Mouse (Mus musculus) limb, embryonic 10.5 days (tissue): Measurements from ENCODE around the gene Lrfn4. TPM values are rescaled to one million over a fixed set of nuclear protein-coding genes. Genes with fewer than 3 reads are reported as not detected.
A peak's percentile ranks its signal among the peaks of the same experiment; 100 is the strongest.

Experiments used
- DNase-seq: peaks from one replicate; pipeline ENCODE4 v3.0.0-alpha.2; 2017; ENCODE audit warnings: low spot score
- H3K27ac ChIP-seq: fragments of 300-500 bp; sonication (generic); 2 replicates; pipeline ENCODE4 v1.5.1; 2016; ENCODE audit warnings: mild to moderate bottlenecking
- H3K27me3 ChIP-seq: fragments of 300-500 bp; sonication (generic); 2 replicates; pipeline ENCODE4 v1.6.1; 2016; ENCODE audit warnings: low read depth, mild to moderate bottlenecking; ENCODE audit not compliant: poor library complexity, severe bottlenecking
- H3K36me3 ChIP-seq: fragments of 300-500 bp; sonication (generic); 2 replicates; pipeline ENCODE4 v1.6.1; 2016; ENCODE audit warnings: mild to moderate bottlenecking, moderate library complexity
- H3K4me1 ChIP-seq: fragments of 300-500 bp; sonication (generic); 2 replicates; pipeline ENCODE4 v1.6.1; 2016
- H3K4me3 ChIP-seq: fragments of 300-500 bp; sonication (generic); 2 replicates; pipeline ENCODE4 v1.5.1; 2016; ENCODE audit warnings: mild to moderate bottlenecking, moderate library complexity
- H3K9me3 ChIP-seq: fragments of 300-500 bp; sonication (generic); replicated peaks from 2 replicates; pipeline ENCODE4 v1.6.1; 2016; ENCODE audit warnings: mild to moderate bottlenecking
- WGBS: fragments of 180-500 bp; shearing (Covaris S2); methylation state at CpG from one replicate; pipeline ENCODE4 v1.1.7; 2016; 5-methylcytosine and 5-hydroxymethylcytosine counted together
- polyA plus RNA-seq: library from polyadenylated mRNA; unstranded; fragments of >200 nt; fragmentation: Nextera tagmentation; extraction: Ambion mirVana; gene quantifications from 2 replicates; pipeline ENCODE4 v1.2.1, GENCODE M21; 2016

Gene Lrfn4
- polyA plus RNA-seq = 7.8 and 8.0 TPM in 2 replicates

GRCm38 (mm10) chr19:4615151-4616093, at the start of gene Lrfn4:
Gene Lrfn4 (minus strand): TSS chr19:4615667.
- DNase-seq = peak; percentile 93
- peak within 1 kb of the TSS; percentile 98 for H3K27ac ChIP-seq
- WGBS = under 1% methylated on average over 87 of the region's 87 CpGs
- peaks cover 44% of the 10 kb centered on the region for H3K36me3 ChIP-seq
- no peaks in the 10 kb centered on the region for H3K9me3 ChIP-seq
- no peaks in the 10 kb centered on the region for H3K27me3 ChIP-seq
- peaks cover 47% of the 10 kb centered on the region for H3K4me1 ChIP-seq
- H3K4me3 ChIP-seq = peak within 1 kb of the TSS; percentile 93

DNA sequence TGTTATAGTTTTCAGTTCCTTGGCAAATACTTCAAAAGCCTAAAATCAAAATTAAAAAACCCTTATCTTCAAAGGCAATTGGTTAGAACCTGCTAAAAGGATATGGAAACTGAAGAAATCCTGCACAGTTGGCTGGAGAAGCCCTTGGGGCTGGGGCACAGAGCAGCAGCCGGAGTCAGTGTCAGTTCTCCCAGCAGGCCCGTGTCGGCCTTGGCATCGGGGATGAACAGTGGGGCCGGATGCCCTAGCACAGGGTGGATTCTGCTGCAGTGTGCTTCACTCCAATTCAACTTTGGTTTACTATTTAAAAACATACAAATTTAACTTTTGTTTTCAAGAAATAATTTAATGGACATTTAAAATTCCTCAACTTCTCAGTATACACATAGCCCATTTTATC, 42.7 kb upstream of the Lrfn4 start:
- Histone ChIP-seq H3K36me3 (no peaks in the 10 kb centered on the region), H3K4me3 (no peak overlapping the region), H3K27ac (no peak overlapping the region), H3K4me1 (no peaks in the 10 kb centered on the region), H3K27me3 (no peaks in the 10 kb centered on the region), H3K9me3 (no peaks in the 10 kb centered on the region)
- no peak for DNase-seq
- WGBS = 93% methylated on average over 5 of the region's 5 CpGs

DNA sequence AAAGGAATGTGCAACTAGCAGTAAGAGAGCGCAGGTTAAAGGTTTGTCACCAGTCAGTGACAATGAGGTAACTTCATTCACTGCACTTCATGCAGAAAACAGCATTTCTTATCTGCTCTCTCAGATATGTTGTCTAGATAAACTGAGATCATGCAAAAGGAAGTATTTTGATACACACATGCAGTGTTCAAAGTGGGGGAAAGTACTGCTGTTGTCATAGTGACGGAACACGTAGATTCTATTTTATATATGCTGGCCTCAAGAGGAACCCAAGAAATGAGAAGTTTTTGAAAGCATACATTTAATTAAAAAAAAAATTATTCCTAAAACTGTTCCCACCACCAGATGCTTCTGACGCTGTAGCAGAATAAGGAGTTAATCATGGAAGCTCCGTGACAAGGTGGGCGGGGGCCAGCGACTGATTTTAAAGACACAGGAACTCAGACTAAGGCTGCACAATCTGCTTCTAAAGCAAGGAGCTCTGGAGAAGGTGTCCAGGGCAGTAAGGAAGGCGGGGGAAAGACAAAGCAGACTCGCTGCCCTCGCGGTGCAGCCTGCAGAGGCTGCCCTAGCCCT, 31.5 kb upstream of the Lrfn4 start:
- no peak for DNase-seq
- Histone ChIP-seq H3K9me3 (no peaks in the 10 kb centered on the region), H3K4me1 (peaks cover 2% of the 10 kb centered on the region; the same call in 1 of the 2 replicates), H3K4me3 (no peak overlapping the region), H3K36me3 (no peaks in the 10 kb centered on the region), H3K27me3 (no peaks in the 10 kb centered on the region), H3K27ac (no peak overlapping the region)
- WGBS = 85% methylated on average over 11 of the region's 11 CpGs

DNA sequence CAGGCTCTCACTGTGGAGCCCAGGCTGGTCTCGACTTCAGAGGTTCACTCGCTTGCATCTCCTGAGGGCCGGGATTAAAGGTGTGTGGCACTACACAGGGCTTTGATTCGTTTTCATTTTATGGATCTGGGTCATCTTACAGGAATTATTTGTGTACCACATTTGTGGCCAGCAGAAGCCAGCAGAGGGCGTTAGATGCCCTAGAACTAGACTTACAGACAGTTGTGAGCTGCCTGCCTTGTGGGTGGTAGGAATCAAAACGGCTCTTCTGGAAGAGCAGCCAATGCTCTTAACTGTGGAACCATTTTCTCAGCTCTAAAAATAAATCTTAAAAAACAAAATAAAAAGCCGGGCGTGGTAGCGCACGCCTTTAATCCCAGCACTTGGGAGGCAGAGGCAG, 28.8 kb upstream of the Lrfn4 start:
- Histone ChIP-seq H3K36me3 (no peaks in the 10 kb centered on the region), H3K4me3 (no peak overlapping the region), H3K4me1 (peaks cover 2% of the 10 kb centered on the region; the same call in 1 of the 2 replicates), H3K27me3 (no peaks in the 10 kb centered on the region), H3K9me3 (no peaks in the 10 kb centered on the region), H3K27ac (no peak overlapping the region)
- peak; percentile 48 for DNase-seq
- WGBS = 39% methylated on average over 10 of the region's 10 CpGs

- 73% methylated on average over 4 of the region's 4 CpGs for whole genome bisulfite sequencing
- Histone ChIP-seq H3K27ac (no peak overlapping the region), H3K9me3 (no peaks in the 10 kb centered on the region), H3K4me1 (no peaks in the 10 kb centered on the region), H3K4me3 (no peak overlapping the region), H3K27me3 (no peaks in the 10 kb centered on the region), H3K36me3 (no peaks in the 10 kb centered on the region)
- no peak for DNase-seq
Measured at GRCm38 (mm10) chr19:4635986-4636385, 20.5 kb upstream of the Lrfn4 start.

DNA sequence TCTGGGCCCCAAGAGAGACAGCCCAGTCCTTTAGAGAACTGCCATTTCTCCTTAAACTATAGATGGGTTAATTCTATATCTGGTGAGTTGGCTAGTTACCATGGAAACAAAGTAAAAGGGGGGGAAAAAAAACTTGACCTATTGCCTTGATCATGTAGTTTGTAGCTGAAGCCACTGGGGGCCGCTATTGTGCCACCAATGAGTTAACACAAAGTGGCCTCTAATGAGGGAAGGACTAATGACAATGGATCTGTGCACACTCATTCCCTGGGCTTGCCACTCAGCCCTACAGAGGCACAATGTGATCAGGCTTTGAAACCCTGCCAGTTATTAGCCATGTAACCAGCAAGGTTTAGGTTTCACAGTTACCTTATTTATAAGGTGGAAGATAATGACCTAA, 13.4 kb upstream of the Lrfn4 start:
- Histone ChIP-seq H3K4me3 (no peak overlapping the region), H3K4me1 (peaks cover 32% of the 10 kb centered on the region), H3K27ac (no peak overlapping the region), H3K9me3 (no peaks in the 10 kb centered on the region), H3K36me3 (peaks cover 5% of the 10 kb centered on the region), H3K27me3 (no peaks in the 10 kb centered on the region)
- peak; percentile 80 for DNase-seq
- 0% methylated on average over 1 of the region's 1 CpGs for WGBS

DNA sequence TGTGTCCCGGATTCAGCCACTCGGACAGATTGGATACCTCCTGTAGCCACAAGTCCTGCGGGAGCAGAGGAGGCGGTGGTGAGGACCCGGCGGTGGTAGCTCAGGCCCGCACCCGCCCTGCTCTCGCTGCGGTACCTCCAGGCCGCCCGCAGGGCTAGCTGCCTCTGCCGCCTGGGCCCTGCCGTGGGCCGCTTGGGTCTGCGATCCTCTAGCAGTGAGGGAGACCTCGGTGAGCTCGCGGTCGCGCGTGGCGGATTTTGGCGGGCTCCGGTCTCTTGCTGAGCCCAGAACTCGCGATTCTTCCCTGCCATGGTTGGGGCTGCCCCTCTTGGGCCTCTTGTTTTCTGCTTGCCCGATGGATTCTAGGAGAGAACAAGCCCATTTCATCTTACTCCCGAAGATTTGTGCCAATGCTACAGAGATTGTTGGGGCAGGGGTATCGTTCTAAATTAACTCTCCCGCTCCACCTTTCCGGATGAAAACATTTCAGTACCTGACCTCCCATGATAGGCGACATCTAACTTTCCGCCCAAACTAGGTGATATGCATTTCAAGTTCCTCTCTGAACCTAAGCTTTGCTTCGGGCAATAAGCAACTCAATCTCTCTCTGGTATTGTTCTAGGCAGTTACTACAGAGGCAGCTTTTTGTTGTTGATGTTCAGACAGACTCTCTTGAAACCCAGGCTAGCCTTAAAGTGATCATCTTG, 10.5 kb upstream of the Lrfn4 start:
- Histone ChIP-seq H3K9me3 (no peaks in the 10 kb centered on the region), H3K36me3 (peaks cover 33% of the 10 kb centered on the region), H3K27ac (peak overlapping the region; percentile 96), H3K27me3 (no peaks in the 10 kb centered on the region), H3K4me1 (peaks cover 33% of the 10 kb centered on the region), H3K4me3 (peak overlapping the region; percentile 82)
- 3% methylated on average over 35 of the region's 35 CpGs for whole genome bisulfite sequencing
- DNase-seq = no peak

DNA sequence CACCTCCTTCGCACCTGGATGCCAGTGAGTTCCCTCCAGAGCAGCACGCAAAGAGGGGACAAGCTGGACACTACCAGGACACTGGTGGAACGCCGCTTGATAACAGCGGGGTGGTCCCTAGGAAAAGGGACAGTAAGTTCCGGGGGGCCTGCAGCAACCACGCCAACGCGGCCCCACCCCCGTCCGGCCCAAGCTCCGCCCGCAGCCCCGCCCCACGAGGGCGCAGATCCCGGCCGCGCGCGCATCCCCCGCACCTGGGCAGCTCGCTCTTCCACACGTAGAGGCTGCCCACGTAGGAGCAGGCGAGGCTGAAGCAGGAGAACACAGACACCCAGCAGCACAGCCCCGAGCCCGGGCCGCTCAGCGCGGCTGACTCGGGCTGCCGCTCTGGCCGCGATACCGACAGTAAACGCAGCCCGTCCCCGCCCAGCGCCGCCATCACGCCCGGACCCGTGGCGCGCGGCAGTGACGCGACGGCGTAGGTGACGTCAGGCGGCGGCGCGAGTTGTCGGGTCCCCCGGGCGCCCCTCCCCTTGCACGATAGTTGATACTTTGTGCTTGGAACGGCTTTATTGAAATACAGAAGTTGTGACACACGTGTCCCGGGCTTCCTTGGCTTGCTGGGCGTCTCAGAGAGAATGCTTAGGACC, 9.8 kb upstream of the Lrfn4 start, which contains the start of gene Rce1:
Gene Rce1 (minus strand): TSS at position 463 of the 650 bp plus-strand sequence.
- peak; percentile 97 for DNase-seq
- H3K4me3 ChIP-seq = peak within 1 kb of the TSS; percentile 82
- H3K4me1 ChIP-seq = peaks cover 33% of the 10 kb centered on the region
- no peaks in the 10 kb centered on the region for H3K27me3 ChIP-seq
- H3K9me3 ChIP-seq = no peaks in the 10 kb centered on the region
- peak within 1 kb of the TSS; percentile 96 for H3K27ac ChIP-seq
- H3K36me3 ChIP-seq = peaks cover 40% of the 10 kb centered on the region
- under 1% methylated on average over 64 of the region's 64 CpGs for WGBS

DNA sequence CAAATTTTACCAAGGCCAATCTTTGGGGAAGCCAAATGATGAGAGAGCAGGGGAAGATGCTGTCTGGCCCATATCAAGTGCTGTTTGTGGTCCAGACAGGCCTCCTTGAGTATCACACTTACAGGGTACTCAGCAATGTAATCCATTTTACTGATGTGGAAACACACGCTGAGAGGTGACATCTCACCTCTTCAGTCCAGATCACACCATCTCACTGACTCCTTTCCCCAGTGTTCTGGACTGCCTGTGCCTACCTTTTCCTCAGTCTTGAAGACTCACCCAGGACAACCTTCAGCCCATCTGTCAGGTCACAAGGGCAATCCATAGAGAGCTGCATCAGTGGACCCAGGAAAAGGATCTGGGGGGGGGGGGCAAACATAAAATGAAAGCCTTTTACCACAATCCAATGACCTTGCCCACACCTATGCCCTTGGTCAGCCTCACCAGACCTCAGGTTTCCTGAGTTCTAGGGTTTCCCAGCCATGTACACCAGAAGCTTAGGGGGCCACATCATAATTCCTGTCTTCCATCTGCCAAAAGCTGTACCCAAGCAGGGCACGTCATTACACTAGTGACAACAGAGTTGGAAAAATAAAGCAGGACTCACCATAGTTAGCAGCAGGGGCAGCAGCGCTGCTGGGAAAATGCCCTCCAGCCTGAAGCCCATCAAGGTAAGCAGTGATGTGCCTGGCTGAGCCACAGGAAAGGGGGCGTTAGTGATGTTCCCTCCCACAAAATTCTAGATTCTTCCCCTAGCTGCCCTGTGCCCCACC, 9.1 kb upstream of the Lrfn4 start:
- Histone ChIP-seq H3K27ac (peak overlapping the region; percentile 96), H3K4me1 (peaks cover 33% of the 10 kb centered on the region), H3K36me3 (peaks cover 47% of the 10 kb centered on the region), H3K4me3 (peak overlapping the region; percentile 82), H3K9me3 (no peaks in the 10 kb centered on the region), H3K27me3 (no peaks in the 10 kb centered on the region)
- 36% methylated on average over 4 of the region's 4 CpGs for WGBS
- DNase-seq = no peak

- peak overlapping the region; percentile 82; the same call in 1 of the 2 replicates for H3K4me3 ChIP-seq
- peaks cover 33% of the 10 kb centered on the region for H3K4me1 ChIP-seq
- DNase-seq = no peak
- no peaks in the 10 kb centered on the region for H3K27me3 ChIP-seq
- peaks cover 48% of the 10 kb centered on the region for H3K36me3 ChIP-seq
- no peak overlapping the region for H3K27ac ChIP-seq
- H3K9me3 ChIP-seq = no peaks in the 10 kb centered on the region
- WGBS = 95% methylated on average over 12 of the region's 12 CpGs
Measured at GRCm38 (mm10) chr19:4624006-4624405, 8.5 kb upstream of the Lrfn4 start.

DNA sequence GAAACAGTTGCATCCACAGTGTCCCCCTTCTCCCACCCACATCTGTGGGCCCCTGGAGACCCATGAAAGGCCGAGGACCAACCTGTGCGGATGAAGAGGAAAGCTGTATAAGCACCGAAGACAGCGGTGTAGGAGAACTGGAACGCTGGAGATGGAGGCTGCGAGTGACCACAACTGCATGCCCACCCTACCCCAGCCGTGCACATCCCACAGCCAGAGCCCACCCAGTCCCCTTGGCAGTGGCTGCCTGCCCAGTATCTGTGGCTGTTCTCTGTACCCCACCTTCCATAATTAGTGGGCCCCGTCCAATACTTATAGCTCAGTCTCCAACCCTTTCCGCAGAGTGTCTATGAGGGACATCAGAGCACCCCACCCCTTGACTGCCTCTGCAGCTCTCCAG, 8.0 kb upstream of the Lrfn4 start:
- Histone ChIP-seq H3K4me3 (0 out of 2 replicates have a peak overlapping the region, but pooled peaks have one; percentile 11), H3K36me3 (peaks cover 48% of the 10 kb centered on the region), H3K9me3 (no peaks in the 10 kb centered on the region), H3K27me3 (no peaks in the 10 kb centered on the region), H3K4me1 (peaks cover 35% of the 10 kb centered on the region), H3K27ac (no peak overlapping the region)
- no peak for DNase-seq
- WGBS = over 99% methylated on average over 9 of the region's 9 CpGs

GRCm38 (mm10) chr19:4622780-4623179, 7.3 kb upstream of the Lrfn4 start:
- no peak for DNase-seq
- WGBS = 95% methylated on average over 5 of the region's 5 CpGs
- peaks cover 48% of the 10 kb centered on the region for H3K36me3 ChIP-seq
- peaks cover 35% of the 10 kb centered on the region for H3K4me1 ChIP-seq
- H3K4me3 ChIP-seq = no peak overlapping the region
- H3K27ac ChIP-seq = no peak overlapping the region
- no peaks in the 10 kb centered on the region for H3K27me3 ChIP-seq
- no peaks in the 10 kb centered on the region for H3K9me3 ChIP-seq
